Mouse (Mus musculus) heart, postnatal 0 days (tissue): Measurements from ENCODE around the gene Opa3.

Source experiments
- CTCF ChIP-seq: IDR thresholded peaks from 2 replicates; pipeline ENCODE4 v1.5.1; 2016; ENCODE audit warnings: antibody characterized with exemption, control low read depth, low read depth
- EP300 ChIP-seq: IDR thresholded peaks from 2 replicates; pipeline ENCODE4 v1.6.1; 2016; ENCODE audit warnings: antibody characterized with exemption, low read depth

- TF ChIP-seq CTCF, result no peak
- TF ChIP-seq EP300, result no peak
Measured at GRCm38 (mm10) chr7:19268993-19269681, 41.0 kb downstream of the Opa3 start.
